Mouse (Mus musculus) heart, adult 11 months (tissue): ENCODE measurements at regions not wholly inside any gene's neighbourhood (a gene's known extent, or its start where the extent isn't known, plus 50 kb on each side); places are given as distances from the start of the nearest gene placed in this dataset.
"Not testable (repeated sequence)": the region's sequence is repeated elsewhere in the genome, so short reads cannot be mapped to it uniquely, and the experiment has no call there.

Experiments
- DNase-seq: peaks from one replicate; pipeline ENCODE4 v3.0.0; 2022

- DNase-seq = no peak
Observed at GRCm38 (mm10) chr7:73208479-73208816, 166.9 kb upstream of the Rgma start.

GRCm38 (mm10) chr7:73208817-73209602, 166.3 kb upstream of the Rgma start:
- DNase-seq = no peak

- DNase-seq = no peak
Observed at GRCm38 (mm10) chr7:73210078-73210477, 165.2 kb upstream of the Rgma start.

- DNase-seq = peak; percentile 36
Observed at GRCm38 (mm10) chr7:73222237-73222915, 152.9 kb upstream of the Rgma start.

- DNase-seq = peak; percentile 76
Observed at GRCm38 (mm10) chr7:73222929-73223512, 152.3 kb upstream of the Rgma start.

GRCm38 (mm10) chr7:73233539-73234158, 141.7 kb upstream of the Rgma start:
- DNase-seq = peak; percentile 86

- DNase-seq = no peak
Observed at GRCm38 (mm10) chr7:73238486-73238885, 136.8 kb upstream of the Rgma start.

GRCm38 (mm10) chr7:73243591-73244355, 131.5 kb upstream of the Rgma start:
- DNase-seq = peak; percentile 97

GRCm38 (mm10) chr7:73245431-73245830, 129.9 kb upstream of the Rgma start:
- peak; percentile 96 for DNase-seq

- no peak for DNase-seq
Observed at GRCm38 (mm10) chr7:73250593-73250992, 124.7 kb upstream of the Rgma start.

GRCm38 (mm10) chr7:73251187-73251740, 124.0 kb upstream of the Rgma start:
- DNase-seq = no peak

GRCm38 (mm10) chr7:73254972-73255371, 120.3 kb upstream of the Rgma start:
- DNase-seq = not testable (repeated sequence)

- no peak for DNase-seq
Observed at GRCm38 (mm10) chr7:73260140-73260539, 115.2 kb upstream of the Rgma start.

- DNase-seq = no peak
Observed at GRCm38 (mm10) chr7:73261750-73262149, 113.6 kb upstream of the Rgma start.

GRCm38 (mm10) chr7:73262526-73262925, 112.8 kb upstream of the Rgma start:
- no peak for DNase-seq

GRCm38 (mm10) chr7:73269626-73270025, 105.7 kb upstream of the Rgma start:
- DNase-seq = no peak

GRCm38 (mm10) chr7:73272787-73273186, 102.5 kb upstream of the Rgma start:
- DNase-seq = peak; percentile 63

- peak; percentile 98 for DNase-seq
Observed at GRCm38 (mm10) chr7:73275814-73276271, 99.5 kb upstream of the Rgma start.

- DNase-seq = peak; percentile 97
Observed at GRCm38 (mm10) chr7:73278616-73279015, 96.7 kb upstream of the Rgma start.

GRCm38 (mm10) chr7:73279936-73280445, 95.3 kb upstream of the Rgma start:
- peak; percentile 75 for DNase-seq

GRCm38 (mm10) chr7:73286244-73286643, 89.1 kb upstream of the Rgma start:
- DNase-seq = peak; percentile 16

- DNase-seq = peak; percentile 91
Observed at GRCm38 (mm10) chr7:73293337-73293736, 82.0 kb upstream of the Rgma start.
